Mouse (Mus musculus) gastrocnemius, adult 2 months (tissue): ENCODE measurements around the gene Prkar2b. TPM values are rescaled to one million over a fixed set of nuclear protein-coding genes. Genes with fewer than 3 reads are reported as not detected.
A peak's percentile ranks its signal among the peaks of the same experiment; 100 is the strongest.

Experiments used
- DNase-seq: peaks from one replicate; pipeline ENCODE4 v3.0.0; 2022
- H3K27ac ChIP-seq: fragments of 200-600 bp; 2 replicates; pipeline ENCODE4 v1.8.1; 2022; ENCODE audit warnings: mild to moderate bottlenecking
- H3K4me3 ChIP-seq: fragments of 200-600 bp; 2 replicates; pipeline ENCODE4 v1.8.1; 2022; ENCODE audit warnings: mild to moderate bottlenecking, moderate library complexity
- CTCF ChIP-seq: fragments of 200-600 bp; IDR thresholded peaks from 2 replicates; pipeline ENCODE4 v1.8.1; 2022; ENCODE audit warnings: antibody characterized with exemption, mild to moderate bottlenecking, moderate library complexity
- intact Hi-C: fragments of 180-260 bp; cut with DNase I; formaldehyde crosslinking; loops from one replicate; pipeline ENCODE4 v1.15.1; 2025
- total RNA-seq, 2 experiments: library from RNA; stranded (reverse); gene quantifications; 2 replicates each; pipeline ENCODE4 v1.2.3; 2021

Gene Prkar2b
- total RNA-seq, 2 experiments from 2014 or later, result 0.28 to 1.1 TPM

DNA sequence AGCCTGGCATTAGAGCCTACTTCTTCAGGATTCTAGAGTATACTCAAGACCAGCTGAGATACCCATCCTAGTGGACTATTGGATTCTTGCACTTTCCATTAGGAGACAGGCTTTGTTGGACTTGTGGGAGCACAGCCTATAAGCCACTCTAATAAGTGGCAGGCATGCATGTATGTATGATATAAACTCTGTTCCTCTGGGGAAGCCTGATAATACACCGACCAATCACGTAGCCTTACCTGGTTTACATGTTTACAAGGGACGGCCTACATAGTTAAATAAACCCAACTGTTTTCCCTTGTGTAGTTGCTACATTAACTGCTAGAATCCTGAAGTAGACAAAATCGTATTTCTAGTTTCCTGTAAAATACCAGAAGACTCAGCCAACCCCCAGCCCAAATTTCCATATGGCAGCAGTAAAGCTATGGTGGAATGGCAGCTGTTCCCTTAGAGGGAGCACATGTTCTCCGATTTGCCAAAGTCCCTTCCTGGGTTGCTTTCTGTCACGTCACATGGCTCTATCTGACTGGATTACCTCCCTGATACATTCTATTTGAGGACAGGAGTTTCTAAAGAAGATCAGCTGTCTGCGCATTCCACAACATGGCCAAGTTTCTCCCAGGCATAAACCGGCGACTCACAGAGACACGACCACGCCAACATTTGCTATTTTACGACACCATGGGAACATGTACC lies 95.4 kb downstream of the Prkar2b start:
- DNase-seq, result no peak
- intact Hi-C loops, result no loop called here
- TF ChIP-seq CTCF, result no peak

DNA sequence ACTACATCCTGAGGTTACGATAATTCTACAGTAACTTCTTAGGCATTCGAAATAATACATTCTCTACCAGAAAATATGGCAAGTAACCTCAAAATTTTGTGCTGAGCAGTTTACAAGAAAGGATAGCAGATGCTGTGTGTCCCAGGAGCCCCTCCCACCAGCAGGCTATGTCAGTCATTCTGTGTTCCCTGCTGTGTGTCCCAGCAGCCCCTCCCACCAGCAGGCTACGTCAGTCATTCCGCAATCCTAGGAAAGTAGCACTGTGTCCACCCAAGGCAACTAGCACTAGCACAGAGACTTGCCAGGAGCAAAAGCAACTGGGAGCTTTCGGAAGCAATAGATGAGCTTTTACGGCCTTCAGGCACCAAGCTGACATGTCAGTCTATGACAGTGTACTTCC lies 97.0 kb downstream of the Prkar2b start:
- Histone ChIP-seq H3K4me3 (no peak overlapping the region), H3K27ac (no peak overlapping the region)
- intact Hi-C loops, result no loop called here
- no peak for TF ChIP-seq CTCF
- peak; percentile 18 for DNase-seq

More for the DNA sequence above, 95.4 kb downstream of the Prkar2b start:
- no peak overlapping the region for H3K4me3 ChIP-seq
- no peak overlapping the region for H3K27ac ChIP-seq

DNA sequence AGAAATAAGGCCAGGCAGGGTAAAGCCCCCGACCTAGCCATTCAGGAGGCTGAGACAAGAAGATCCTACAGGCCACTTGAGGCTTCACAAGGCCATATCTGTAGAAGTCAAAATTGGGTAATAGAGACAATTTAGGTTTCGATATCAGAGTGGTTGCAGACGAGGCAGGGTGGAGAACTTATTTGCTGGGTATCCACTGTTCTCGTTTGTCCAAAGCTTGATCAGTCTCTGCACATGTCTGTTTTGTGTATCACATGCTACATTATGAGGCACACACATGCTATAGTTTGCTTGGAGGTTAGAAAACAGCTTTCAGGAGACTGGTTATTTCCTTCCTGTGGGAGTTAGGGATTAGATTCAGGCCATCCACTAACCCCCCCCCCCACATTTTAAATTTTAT lies 105.3 kb downstream of the Prkar2b start:
- DNase-seq, result no peak
- no peak overlapping the region for H3K27ac ChIP-seq
- intact Hi-C loops, result no loop called here
- H3K4me3 ChIP-seq, result no peak overlapping the region
- no peak for TF ChIP-seq CTCF

DNA sequence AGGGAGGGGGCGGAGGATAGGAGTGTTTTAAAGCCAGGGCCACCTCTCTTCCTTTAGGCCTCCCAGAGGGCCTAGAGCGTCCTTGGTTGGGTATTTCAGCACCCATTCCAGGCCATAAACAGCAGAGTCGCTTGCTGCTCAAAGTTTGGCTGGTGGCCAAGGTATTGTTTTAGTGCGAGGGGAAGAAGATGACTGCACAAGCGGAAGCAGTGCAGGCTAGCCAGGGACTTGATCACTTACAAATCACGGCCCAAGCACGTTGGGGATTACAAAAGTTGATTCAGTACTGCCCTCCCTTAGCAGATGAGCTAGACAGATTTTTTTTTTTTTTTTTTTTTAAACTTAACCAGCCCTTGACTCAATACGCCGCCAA lies 110.5 kb downstream of the Prkar2b start:
- Histone ChIP-seq H3K4me3 (peak overlapping the region; percentile 79), H3K27ac (peak overlapping the region; percentile 97)
- DNase-seq, result no peak
- intact Hi-C loops, result no loop called here
- no peak for TF ChIP-seq CTCF

DNA sequence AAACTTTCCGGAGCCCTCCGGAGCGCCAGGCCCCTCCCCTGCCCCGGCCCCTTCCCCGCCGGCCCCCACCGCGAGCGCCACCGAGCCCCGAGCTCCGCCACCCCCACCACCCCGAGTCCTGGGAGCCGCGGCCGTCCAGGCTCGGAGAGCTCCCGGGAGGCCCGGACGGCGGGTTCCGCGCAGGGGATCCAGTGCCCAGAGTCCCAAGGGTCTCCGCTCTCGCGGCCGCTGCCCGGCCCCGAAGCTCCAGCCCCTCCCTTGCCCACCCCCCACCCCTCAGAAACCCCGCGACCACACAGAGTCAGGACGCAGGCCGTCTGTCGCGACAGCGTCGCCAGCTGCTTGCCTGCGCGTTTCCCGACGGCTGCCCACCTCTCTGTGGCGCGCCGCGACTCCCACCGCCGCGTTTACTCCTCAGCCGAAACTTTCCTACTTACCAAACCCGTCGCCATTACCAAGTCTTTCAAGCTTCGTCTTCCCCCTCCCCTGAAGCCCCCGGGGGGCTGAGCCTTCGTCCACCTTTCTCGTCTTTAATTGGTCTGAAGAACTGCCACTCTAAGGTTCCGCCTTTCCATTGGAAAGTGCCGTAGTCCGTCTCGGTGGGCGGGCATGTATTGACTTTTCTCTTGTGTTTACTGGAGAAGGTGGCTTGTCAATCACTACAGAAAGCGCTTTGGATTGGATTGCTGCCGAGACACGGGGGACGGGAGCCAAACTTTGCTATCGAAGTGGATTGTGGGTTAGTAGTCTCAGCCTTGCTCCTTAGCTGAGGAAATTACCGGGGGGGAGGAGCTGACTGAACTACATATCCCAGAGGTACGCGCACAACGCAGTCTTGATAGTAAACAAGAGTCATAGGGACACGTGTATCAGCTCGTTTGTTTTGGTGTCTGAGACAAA lies 111.1 kb downstream of the Prkar2b start, which contains the start of gene Hbp1:
Gene Hbp1 (minus strand): TSS at position 777 of the 900 bp plus-strand sequence.
- intact Hi-C loops, result loop anchor here (5.0 kb wide), 1 partner anchor 448 kb away; no protein-coding TSS in a partner anchor

DNA sequence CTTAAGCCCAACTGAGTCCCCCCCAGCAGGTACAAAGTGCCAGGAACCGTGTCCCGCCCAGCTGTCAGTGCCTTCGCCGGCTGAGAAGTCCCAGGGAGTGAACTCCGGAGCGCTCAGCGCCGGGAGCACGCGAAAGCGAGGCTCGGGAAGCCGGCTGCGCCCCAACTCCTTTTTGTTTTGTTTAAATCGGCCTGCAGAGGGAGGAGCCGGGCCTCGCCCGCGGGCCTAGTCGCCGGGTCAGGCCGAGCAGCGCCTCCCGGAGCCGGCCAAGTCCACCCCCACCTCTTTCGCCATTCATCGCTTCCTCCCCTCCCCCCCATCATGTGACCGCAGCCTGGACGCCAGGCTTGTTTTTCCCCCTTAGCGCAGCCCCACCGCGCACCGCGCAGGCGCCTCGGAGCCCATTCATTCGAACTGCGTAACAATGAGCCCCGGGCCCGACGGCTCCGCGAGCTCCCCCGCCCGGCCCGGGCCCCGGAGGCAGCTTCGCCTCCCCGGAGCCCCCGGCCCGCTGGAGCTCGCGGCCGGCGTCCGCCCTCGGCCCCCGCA lies 111.8 kb downstream of the Prkar2b start:
- H3K4me3 ChIP-seq, result peak overlapping the region; percentile 93
- intact Hi-C loops, result loop anchor here (5.0 kb wide), 1 partner anchor 447 kb away; no protein-coding TSS in a partner anchor
- peak; percentile 52 for TF ChIP-seq CTCF
- peak overlapping the region; percentile 99 for H3K27ac ChIP-seq
- peak; percentile 97 for DNase-seq

More for the DNA sequence above, 111.1 kb downstream of the Prkar2b start, which contains the start of gene Hbp1:
- peak within 1 kb of the TSS; percentile 93 for H3K4me3 ChIP-seq
- TF ChIP-seq CTCF, result no peak
- H3K27ac ChIP-seq, result peak within 1 kb of the TSS; percentile 99
- peak; percentile 100 for DNase-seq

DNA sequence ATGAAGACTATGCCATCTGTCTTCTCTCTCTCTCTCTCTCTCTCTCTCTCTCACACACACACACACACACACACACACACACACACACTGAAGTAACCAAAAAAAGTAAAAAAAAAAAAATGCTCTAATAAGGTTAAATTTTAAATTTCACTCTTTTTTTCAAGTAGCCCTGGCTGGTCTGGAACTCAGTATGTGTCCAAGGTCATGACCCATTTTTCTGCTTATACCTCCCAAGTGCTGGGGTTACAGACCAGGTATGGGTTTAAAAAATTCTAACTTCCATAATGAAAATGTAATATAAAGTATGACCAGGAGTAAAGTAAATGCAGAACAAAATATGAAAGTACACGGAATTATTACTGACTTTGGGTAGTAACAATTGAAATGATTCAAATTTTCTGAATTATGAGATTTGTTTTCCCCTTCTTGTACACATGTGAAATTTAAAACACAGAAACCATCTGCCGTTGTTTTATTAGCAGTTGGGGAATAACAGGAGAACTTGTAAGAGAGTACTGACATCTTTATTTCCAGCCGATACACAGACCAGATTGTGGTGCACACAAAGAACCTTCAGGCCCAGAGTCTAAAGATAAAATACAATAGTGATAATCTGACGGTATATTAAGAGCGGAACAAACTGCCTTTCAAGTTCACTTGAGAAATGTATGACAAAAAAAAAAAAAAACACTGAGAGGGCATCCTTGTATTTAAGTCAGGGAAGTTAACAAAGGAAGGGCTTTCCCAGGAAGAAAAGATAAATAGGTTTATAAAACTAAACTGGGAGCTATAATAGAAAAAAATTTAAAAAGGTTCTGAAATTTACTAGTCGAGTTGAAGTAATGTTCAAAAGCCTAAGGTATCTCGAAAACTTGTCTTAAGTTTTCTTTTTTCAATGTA lies 112.7 kb downstream of the Prkar2b start:
- intact Hi-C loops, result loop anchor here (5.0 kb wide), 1 partner anchor 446 kb away; no protein-coding TSS in a partner anchor
- H3K27ac ChIP-seq, result peak overlapping the region; percentile 99
- TF ChIP-seq CTCF, result no peak
- peak overlapping the region; percentile 93 for H3K4me3 ChIP-seq
- DNase-seq, result no peak

DNA sequence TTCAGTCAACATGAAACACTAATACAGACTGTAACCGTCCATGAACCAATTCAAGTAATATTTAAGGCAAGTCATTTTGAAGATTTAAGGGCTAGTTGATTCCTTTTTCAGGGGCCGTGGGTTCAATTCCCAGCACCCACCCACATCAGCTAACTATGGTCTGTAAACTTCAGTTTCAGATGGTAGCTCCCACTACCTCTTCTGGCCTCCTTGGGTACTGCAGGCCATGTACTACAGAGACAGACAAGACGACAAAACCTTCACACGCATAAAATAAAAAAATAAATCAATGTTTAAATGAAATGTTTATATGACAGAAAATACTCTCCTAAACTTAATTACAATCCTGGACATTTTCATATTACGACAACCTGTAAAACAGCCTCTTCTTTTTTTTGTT lies 113.6 kb downstream of the Prkar2b start:
- no peak for DNase-seq
- no peak overlapping the region for H3K27ac ChIP-seq
- H3K4me3 ChIP-seq, result no peak overlapping the region
- peak; percentile 56 for TF ChIP-seq CTCF
- intact Hi-C loops, result loop anchor here (5.0 kb wide), 1 partner anchor 445 kb away; no protein-coding TSS in a partner anchor

DNA sequence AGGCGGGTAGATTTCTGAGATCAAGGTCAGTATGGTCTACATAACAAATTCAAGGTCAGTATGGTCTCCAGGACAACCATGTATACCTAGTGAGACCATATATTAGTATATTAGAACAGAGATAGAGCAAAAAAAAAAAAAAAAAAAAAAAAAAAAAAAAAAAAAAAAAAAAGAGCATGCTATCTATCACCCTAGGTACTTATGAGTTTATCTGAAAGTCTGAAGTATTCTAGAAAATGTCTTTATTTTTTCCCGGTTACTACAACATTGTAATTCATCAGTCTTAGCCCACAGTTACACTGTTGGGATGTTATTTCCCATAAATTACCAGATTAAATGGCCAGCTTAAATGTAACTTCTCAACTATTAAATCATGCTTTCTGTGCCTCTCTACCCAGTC lies 116.7 kb downstream of the Prkar2b start:
- H3K4me3 ChIP-seq, result no peak overlapping the region
- no peak overlapping the region for H3K27ac ChIP-seq
- intact Hi-C loops, result no loop called here
- no peak for DNase-seq
- no peak for TF ChIP-seq CTCF

DNA sequence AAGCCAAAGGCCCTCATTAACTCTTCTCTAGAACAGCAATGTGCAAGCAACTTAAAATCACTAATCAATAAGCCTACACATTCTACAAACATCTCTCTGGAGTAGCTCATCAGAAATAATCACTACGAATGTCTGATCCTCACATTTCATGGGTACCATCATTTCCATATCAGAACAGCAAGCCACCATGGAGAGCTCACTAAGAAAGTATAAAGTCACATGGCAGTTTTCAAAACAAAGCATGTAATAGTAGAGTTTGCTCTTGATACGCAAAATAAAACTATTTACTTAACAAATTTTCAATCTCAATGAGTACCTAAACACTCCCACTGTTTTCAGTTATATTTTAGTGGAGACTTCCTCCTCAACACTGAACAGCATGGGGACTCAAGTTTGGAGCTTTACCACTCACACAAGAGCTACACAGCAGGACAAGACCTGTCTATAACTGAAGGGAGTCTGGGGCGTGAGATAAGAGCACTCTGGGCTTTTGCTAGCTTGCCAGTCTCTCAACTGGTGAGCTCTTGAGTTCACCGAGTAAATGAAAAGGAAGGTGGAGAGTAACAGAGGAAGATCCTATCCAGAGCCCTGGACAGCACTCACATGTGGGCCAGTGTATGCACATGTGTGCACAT lies 118.0 kb downstream of the Prkar2b start:
- intact Hi-C loops, result no loop called here
- TF ChIP-seq CTCF, result no peak
- DNase-seq, result no peak

DNA sequence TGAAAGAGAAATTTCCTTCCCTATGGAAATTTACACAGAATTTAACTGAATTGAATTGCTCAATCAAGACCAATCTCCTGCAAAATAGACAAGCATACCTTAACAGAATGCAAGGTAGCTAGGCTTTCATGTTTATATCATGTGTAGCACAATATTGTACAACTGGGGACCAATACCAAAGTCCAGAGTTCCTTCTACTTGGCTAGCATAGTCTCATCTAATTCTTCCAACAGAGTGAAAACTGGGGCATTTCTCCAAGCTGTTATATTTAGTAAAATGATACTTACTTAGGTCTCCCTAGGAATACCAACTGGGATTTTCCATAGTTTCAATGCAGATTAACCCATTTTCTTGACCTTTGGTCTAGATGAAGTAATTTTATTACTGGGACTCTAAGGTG lies 122.1 kb downstream of the Prkar2b start:
- intact Hi-C loops, result no loop called here
- no peak for TF ChIP-seq CTCF
- no peak for DNase-seq
- no peak overlapping the region for H3K27ac ChIP-seq
- no peak overlapping the region for H3K4me3 ChIP-seq

More for the DNA sequence above, 118.0 kb downstream of the Prkar2b start:
- no peak overlapping the region for H3K4me3 ChIP-seq
- no peak overlapping the region for H3K27ac ChIP-seq
